Mouse (Mus musculus): ENCODE results near the gene Krt4. TPM values are rescaled to one million over a fixed set of nuclear protein-coding genes. Genes with fewer than 3 reads are reported as not detected.

Gene Krt4
- polyA plus RNA-seq (2014; fragmentation: Illumina TruSeq; extraction: RNeasy Lipid Tissue Mini Kit (QIAGEN cat#74804)), result not detected

GRCm38 (mm10) chr15:101924635-101925034, at the start of gene Krt4:
Gene Krt4 (minus strand): TSS chr15:101924735.

GRCm38 (mm10) chr15:101954187-101954586, 29.7 kb upstream of the Krt4 start, which contains the start of gene Krt78:
Gene Krt78 (minus strand): TSS chr15:101954287.

GRCm38 (mm10) chr15:101940274-101940829, 15.8 kb upstream of the Krt4 start, which contains the start of gene Krt79:
Gene Krt79 (minus strand): TSS chr15:101940324.

GRCm38 (mm10) chr15:101892820-101893219, 31.7 kb downstream of the Krt4 start, which contains the start of gene Krt76:
Gene Krt76 (minus strand): TSS chr15:101892920.

GRCm38 (mm10) chr15:101869431-101869830, 55.1 kb downstream of the Krt4 start, which contains the start of gene Krt77:
Gene Krt77 (minus strand): TSS chr15:101869705.

Other genes with a start within 250 kb of the Krt4 start
- not detected for gene Krt6b, start 244.4 kb downstream of the Krt4 start, polyA plus RNA-seq (2014; fragmentation: Illumina TruSeq; extraction: RNeasy Lipid Tissue Mini Kit (QIAGEN cat#74804))
- not detected for gene Krt6a, start 230.4 kb downstream of the Krt4 start, polyA plus RNA-seq (2014; fragmentation: Illumina TruSeq; extraction: RNeasy Lipid Tissue Mini Kit (QIAGEN cat#74804))
- gene Krt5, start 211.8 kb downstream of the Krt4 start, polyA plus RNA-seq (2014; fragmentation: Illumina TruSeq; extraction: RNeasy Lipid Tissue Mini Kit (QIAGEN cat#74804)), result not detected
- not detected for gene Krt71, start 181.6 kb downstream of the Krt4 start, polyA plus RNA-seq (2014; fragmentation: Illumina TruSeq; extraction: RNeasy Lipid Tissue Mini Kit (QIAGEN cat#74804))
- gene Krt72, start 138.3 kb downstream of the Krt4 start, polyA plus RNA-seq (2014; fragmentation: Illumina TruSeq; extraction: RNeasy Lipid Tissue Mini Kit (QIAGEN cat#74804)), result not detected
- gene Krt73, start 122.4 kb downstream of the Krt4 start, polyA plus RNA-seq (2014; fragmentation: Illumina TruSeq; extraction: RNeasy Lipid Tissue Mini Kit (QIAGEN cat#74804)), result 0.34 TPM
- not detected for gene Krt2, start 106.6 kb downstream of the Krt4 start, polyA plus RNA-seq (2014; fragmentation: Illumina TruSeq; extraction: RNeasy Lipid Tissue Mini Kit (QIAGEN cat#74804))
- 0.23 TPM for gene Krt1, start 73.9 kb downstream of the Krt4 start, polyA plus RNA-seq (2014; fragmentation: Illumina TruSeq; extraction: RNeasy Lipid Tissue Mini Kit (QIAGEN cat#74804))
- gene Krt77, start 55.0 kb downstream of the Krt4 start, polyA plus RNA-seq (2014; fragmentation: Illumina TruSeq; extraction: RNeasy Lipid Tissue Mini Kit (QIAGEN cat#74804)), result not detected
- gene Krt76, start 31.8 kb downstream of the Krt4 start, polyA plus RNA-seq (2014; fragmentation: Illumina TruSeq; extraction: RNeasy Lipid Tissue Mini Kit (QIAGEN cat#74804)), result not detected
- 0.48 TPM for gene Krt79, start 15.6 kb upstream of the Krt4 start, polyA plus RNA-seq (2014; fragmentation: Illumina TruSeq; extraction: RNeasy Lipid Tissue Mini Kit (QIAGEN cat#74804))
- gene Krt78, start 29.6 kb upstream of the Krt4 start, polyA plus RNA-seq (2014; fragmentation: Illumina TruSeq; extraction: RNeasy Lipid Tissue Mini Kit (QIAGEN cat#74804)), result not detected
- gene Krt8, start 79.7 kb upstream of the Krt4 start, polyA plus RNA-seq (2014; fragmentation: Illumina TruSeq; extraction: RNeasy Lipid Tissue Mini Kit (QIAGEN cat#74804)), result 4.1 TPM
- 1.4 TPM for gene Krt18, start 103.4 kb upstream of the Krt4 start, polyA plus RNA-seq (2014; fragmentation: Illumina TruSeq; extraction: RNeasy Lipid Tissue Mini Kit (QIAGEN cat#74804))
- 326 TPM for gene Eif4b, start 149.0 kb upstream of the Krt4 start, polyA plus RNA-seq (2014; fragmentation: Illumina TruSeq; extraction: RNeasy Lipid Tissue Mini Kit (QIAGEN cat#74804))
- 31.9 TPM for gene Tns2, start 175.7 kb upstream of the Krt4 start, polyA plus RNA-seq (2014; fragmentation: Illumina TruSeq; extraction: RNeasy Lipid Tissue Mini Kit (QIAGEN cat#74804))
- 0.23 TPM for gene Spryd3, start 211.5 kb upstream of the Krt4 start, polyA plus RNA-seq (2014; fragmentation: Illumina TruSeq; extraction: RNeasy Lipid Tissue Mini Kit (QIAGEN cat#74804))
- gene Igfbp6, start 219.6 kb upstream of the Krt4 start, polyA plus RNA-seq (2014; fragmentation: Illumina TruSeq; extraction: RNeasy Lipid Tissue Mini Kit (QIAGEN cat#74804)), result not detected
- not detected for gene Soat2, start 225.8 kb upstream of the Krt4 start, polyA plus RNA-seq (2014; fragmentation: Illumina TruSeq; extraction: RNeasy Lipid Tissue Mini Kit (QIAGEN cat#74804))

All from ovary, adult 10 weeks (tissue).